Mouse (Mus musculus) E14TG2a.4 (cell line): ENCODE data around the gene Gm13178.

Experiments used
- H3K27me3 ChIP-seq: 2 replicates; pipeline ENCODE4 v1.6.1; 2014; ENCODE audit warnings: low read length, control low read depth; ENCODE audit not compliant: insufficient read depth
- H3K36me3 ChIP-seq: 2 replicates; pipeline ENCODE4 v1.6.1; 2014; ENCODE audit warnings: low read length, control low read depth; ENCODE audit not compliant: insufficient read depth
- H3K4me1 ChIP-seq: replicated peaks from 2 replicates; pipeline ENCODE4 v1.6.1; 2014; ENCODE audit warnings: low read depth, low read length, control low read depth
- H3K4me3 ChIP-seq: replicated peaks from 2 replicates; pipeline ENCODE4 v1.5.1; 2014; ENCODE audit warnings: mild to moderate bottlenecking, low read length
- H3K9me3 ChIP-seq: 2 replicates; pipeline ENCODE4 v1.6.1; 2014; ENCODE audit warnings: low read length, control low read depth
- CTCF ChIP-seq: conservative IDR thresholded peaks from 2 replicates; pipeline ENCODE4 v1.5.1; 2014; ENCODE audit warnings: low read length
- NANOG ChIP-seq: IDR thresholded peaks from 2 replicates; pipeline ENCODE4 v1.6.1; 2014; ENCODE audit warnings: borderline replicate concordance, low read length, mixed read lengths
- POU5F1 ChIP-seq: IDR thresholded peaks from 2 replicates; pipeline ENCODE4 v1.6.1; 2014; ENCODE audit warnings: low read length, borderline replicate concordance

Gene Gm13178

DNA sequence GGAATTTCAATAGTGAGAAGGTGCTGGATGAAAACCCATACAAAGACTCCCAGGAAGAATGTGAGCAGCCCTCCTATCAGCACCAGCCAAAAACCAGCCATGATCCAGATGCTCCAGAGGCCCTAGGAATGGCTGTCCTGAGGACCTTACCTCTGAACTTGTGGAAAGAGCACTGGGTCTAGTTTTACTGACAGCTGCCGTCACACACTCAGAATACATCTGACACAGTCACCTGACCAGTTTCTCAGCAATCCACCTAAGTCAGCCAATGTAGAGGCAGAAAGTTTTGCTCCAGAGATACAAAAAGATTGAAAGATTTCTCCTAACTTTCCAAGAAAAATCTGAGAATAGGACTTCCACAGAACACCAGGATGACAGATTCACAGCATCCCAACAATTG is at the start of gene Gm13178:
Gm13178 (minus strand) TSS at position 101 of the 400 bp plus-strand sequence.
- H3K36me3 ChIP-seq, result no peaks in the 10 kb centered on the region
- H3K4me1 ChIP-seq, result no peaks in the 10 kb centered on the region
- TF ChIP-seq POU5F1 (no peak), NANOG (no peak), CTCF (no peak)
- H3K27me3 ChIP-seq, result no peaks in the 10 kb centered on the region
- H3K4me3 ChIP-seq, result no peak within 1 kb of the TSS
- no peaks in the 10 kb centered on the region for H3K9me3 ChIP-seq

DNA sequence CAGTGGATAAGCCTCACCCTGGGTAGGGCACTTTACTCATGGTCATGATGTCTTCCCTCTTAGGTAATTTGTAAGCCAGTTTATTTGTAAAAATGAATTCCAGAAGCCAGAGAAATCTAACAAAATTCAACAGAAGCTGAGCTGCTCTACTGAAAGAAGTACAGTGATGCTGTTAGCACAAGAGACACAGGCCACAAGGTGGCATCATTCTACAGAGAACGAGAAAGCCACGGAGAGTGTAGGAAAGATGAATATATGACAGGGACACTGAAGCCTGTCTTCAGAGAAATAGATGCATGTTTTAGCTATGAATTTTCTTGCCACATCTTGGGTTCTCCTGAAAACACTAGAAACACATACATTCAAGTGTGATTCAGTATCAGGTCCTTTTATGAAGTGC is 44.5 kb upstream of the Gm13178 start:
- peak; percentile 45 for TF ChIP-seq CTCF
- TF ChIP-seq NANOG, result no peak
- TF ChIP-seq POU5F1, result no peak
- H3K36me3 ChIP-seq, result no peaks in the 10 kb centered on the region
- no peaks in the 10 kb centered on the region for H3K4me1 ChIP-seq
- no peaks in the 10 kb centered on the region for H3K27me3 ChIP-seq
- H3K4me3 ChIP-seq, result no peak overlapping the region
- peaks cover 6% of the 10 kb centered on the region; the same call in 1 of the 2 replicates for H3K9me3 ChIP-seq

DNA sequence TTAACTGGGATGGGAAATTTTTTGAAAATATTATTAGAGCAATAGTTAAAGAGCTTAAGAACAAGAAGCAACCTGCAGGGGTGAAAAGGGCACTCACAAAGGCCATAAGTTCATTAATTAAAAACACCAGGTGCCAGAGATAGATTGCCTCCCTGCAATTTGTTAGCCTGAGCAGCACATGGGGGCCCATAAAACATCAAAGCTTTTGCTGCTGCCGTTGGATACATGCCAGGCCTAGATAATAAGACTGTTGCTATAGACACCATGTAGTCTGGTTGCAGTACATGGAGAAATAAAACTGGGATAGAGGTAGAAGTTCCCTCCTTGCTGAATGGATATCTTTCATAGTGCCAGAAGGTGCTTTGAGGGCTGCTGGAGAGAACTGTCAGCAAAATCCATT is 27.9 kb upstream of the Gm13178 start:
- TF ChIP-seq POU5F1 (no peak), NANOG (no peak), CTCF (no peak)
- no peak overlapping the region for H3K4me3 ChIP-seq
- no peaks in the 10 kb centered on the region for H3K4me1 ChIP-seq
- H3K27me3 ChIP-seq, result no peaks in the 10 kb centered on the region
- peaks cover 1% of the 10 kb centered on the region; the same call in 1 of the 2 replicates for H3K9me3 ChIP-seq
- H3K36me3 ChIP-seq, result no peaks in the 10 kb centered on the region

DNA sequence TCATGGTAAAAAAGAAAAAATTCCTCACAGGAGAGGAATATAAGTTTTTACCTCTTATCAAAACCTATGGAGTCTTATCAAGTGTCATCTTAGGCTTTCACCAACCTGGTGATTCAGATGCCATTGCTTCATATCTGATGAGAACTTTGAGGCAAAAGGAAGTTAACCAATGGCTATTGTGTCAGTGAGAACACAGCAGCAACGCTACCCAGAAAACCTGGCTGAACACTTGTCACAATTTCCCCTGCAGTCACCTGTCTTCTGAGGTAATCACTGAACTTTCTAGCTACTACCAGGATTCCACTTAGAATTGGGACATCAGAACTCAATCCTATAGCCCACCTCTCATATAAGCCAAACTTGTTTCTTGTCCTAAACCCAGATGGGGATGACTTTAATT is 1.5 kb downstream of the Gm13178 start:
- TF ChIP-seq NANOG, result no peak
- no peak for TF ChIP-seq CTCF
- no peak for TF ChIP-seq POU5F1
- no peak overlapping the region for H3K4me3 ChIP-seq
- H3K9me3 ChIP-seq, result no peaks in the 10 kb centered on the region
- H3K27me3 ChIP-seq, result no peaks in the 10 kb centered on the region
- no peaks in the 10 kb centered on the region for H3K4me1 ChIP-seq
- H3K36me3 ChIP-seq, result no peaks in the 10 kb centered on the region

DNA sequence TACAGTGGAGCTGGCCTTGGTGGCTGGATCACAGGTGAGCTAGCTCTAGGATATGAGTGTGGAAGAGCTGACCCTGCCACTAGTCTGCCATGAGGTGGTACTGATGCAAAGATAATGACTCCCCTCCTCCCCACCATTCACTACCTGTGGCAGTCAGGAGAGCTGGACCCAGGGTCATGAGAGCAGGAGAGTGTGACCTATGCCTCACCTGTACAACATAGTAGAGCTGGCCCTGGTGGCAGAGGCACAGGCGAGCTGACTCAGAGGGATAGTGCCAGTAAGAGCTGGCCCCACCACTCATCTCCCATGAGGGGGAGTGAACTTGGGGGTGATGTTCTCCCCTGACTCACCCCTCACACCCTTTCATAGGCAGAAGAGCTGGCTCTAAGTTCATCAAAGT is 2.9 kb downstream of the Gm13178 start:
- Histone ChIP-seq H3K9me3 (no peaks in the 10 kb centered on the region), H3K4me3 (no peak overlapping the region), H3K4me1 (no peaks in the 10 kb centered on the region), H3K27me3 (no peaks in the 10 kb centered on the region), H3K36me3 (no peaks in the 10 kb centered on the region)
- TF ChIP-seq CTCF, result no peak
- no peak for TF ChIP-seq POU5F1
- TF ChIP-seq NANOG, result no peak

DNA sequence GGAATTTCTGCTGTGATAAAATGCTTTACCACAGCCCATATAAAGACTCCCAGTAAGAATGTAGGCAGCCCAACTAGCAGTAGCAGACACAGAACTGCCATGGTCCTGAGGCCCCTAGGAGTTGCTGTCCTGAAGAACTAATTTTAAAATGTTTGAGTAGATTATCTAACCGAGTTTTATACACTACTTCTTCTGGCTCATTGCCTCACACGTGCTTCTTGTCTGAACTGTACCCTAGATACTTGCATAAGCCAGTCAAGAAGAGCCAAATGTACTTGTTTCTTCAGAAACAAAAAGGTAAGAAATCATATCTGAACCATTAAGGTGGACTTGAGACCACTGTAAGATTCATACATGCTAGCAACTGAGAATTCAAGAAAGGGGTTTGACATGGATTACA is 34.9 kb downstream of the Gm13178 start, which contains the start of gene Gm436:
Gm436 (minus strand) TSS at position 101 of the 400 bp plus-strand sequence.
- H3K4me3 ChIP-seq, result no peak within 1 kb of the TSS
- H3K9me3 ChIP-seq, result peaks cover 7% of the 10 kb centered on the region
- TF ChIP-seq POU5F1 (no peak), NANOG (no peak), CTCF (no peak)

More for the DNA sequence above, 34.9 kb downstream of the Gm13178 start, which contains the start of gene Gm436:
- Histone ChIP-seq H3K36me3 (no peaks in the 10 kb centered on the region), H3K27me3 (no peaks in the 10 kb centered on the region), H3K4me1 (no peaks in the 10 kb centered on the region)
